Mouse (Mus musculus) heart, embryonic 15.5 days (tissue): Measurements from ENCODE around the gene H2-Ab1. TPM values are rescaled to one million over a fixed set of nuclear protein-coding genes. Genes with fewer than 3 reads are reported as not detected.
"Not testable (repeated sequence)": the region's sequence is repeated elsewhere in the genome, so short reads cannot be mapped to it uniquely, and the experiment has no call there.

ENCODE experiments used
- ATAC-seq: fragments of 200-750 bp; cut with Nextera tagmentation; replicated peaks from 2 replicates; pipeline ENCODE4 v1.8.0; 2017; ENCODE audit warnings: low read depth, moderate TSS enrichment; ENCODE audit not compliant: insufficient number of reproducible peaks, insufficient read depth, low FRiP score
- H3K27ac ChIP-seq: fragments of 300-500 bp; sonication (generic); 2 replicates; pipeline ENCODE4 v1.5.1; 2015; ENCODE audit warnings: mild to moderate bottlenecking, inconsistent platforms
- H3K27me3 ChIP-seq: fragments of 300-500 bp; sonication (generic); 2 replicates; pipeline ENCODE4 v1.6.1; 2015; ENCODE audit warnings: inconsistent platforms
- H3K36me3 ChIP-seq: fragments of 300-500 bp; sonication (generic); 2 replicates; pipeline ENCODE4 v1.6.1; 2015; ENCODE audit warnings: mild to moderate bottlenecking, inconsistent platforms
- H3K4me1 ChIP-seq: fragments of 300-500 bp; sonication (generic); replicated peaks from 2 replicates; pipeline ENCODE4 v1.6.1; 2015; ENCODE audit warnings: inconsistent platforms
- H3K4me2 ChIP-seq: fragments of 300-500 bp; sonication (generic); 2 replicates; pipeline ENCODE4 v1.6.1; 2015; ENCODE audit warnings: inconsistent platforms, mild to moderate bottlenecking, moderate library complexity
- H3K4me3 ChIP-seq: fragments of 300-500 bp; sonication (generic); 2 replicates; pipeline ENCODE4 v1.5.1; 2015; ENCODE audit warnings: mild to moderate bottlenecking, inconsistent platforms
- H3K9ac ChIP-seq: fragments of 300-500 bp; sonication (generic); 2 replicates; pipeline ENCODE4 v1.6.1; 2015; ENCODE audit warnings: mild to moderate bottlenecking, inconsistent platforms
- H3K9me3 ChIP-seq: fragments of 300-500 bp; sonication (generic); replicated peaks from 2 replicates; pipeline ENCODE4 v1.6.1; 2016; ENCODE audit warnings: inconsistent platforms
- WGBS: fragments of 180-500 bp; shearing (Covaris S2); methylation state at CpG from one replicate; pipeline ENCODE4 v1.1.7; 2015; ENCODE audit warnings: mixed read lengths; 5-methylcytosine and 5-hydroxymethylcytosine counted together
- polyA plus RNA-seq: library from polyadenylated mRNA; unstranded; fragments of >200 nt; fragmentation: Nextera tagmentation; extraction: Ambion mirVana; gene quantifications from 2 replicates; pipeline ENCODE4 v1.2.1, GENCODE M21; 2015

Gene H2-Ab1
- polyA plus RNA-seq, 1 experiment from 2014 or later = 16.2 TPM

DNA sequence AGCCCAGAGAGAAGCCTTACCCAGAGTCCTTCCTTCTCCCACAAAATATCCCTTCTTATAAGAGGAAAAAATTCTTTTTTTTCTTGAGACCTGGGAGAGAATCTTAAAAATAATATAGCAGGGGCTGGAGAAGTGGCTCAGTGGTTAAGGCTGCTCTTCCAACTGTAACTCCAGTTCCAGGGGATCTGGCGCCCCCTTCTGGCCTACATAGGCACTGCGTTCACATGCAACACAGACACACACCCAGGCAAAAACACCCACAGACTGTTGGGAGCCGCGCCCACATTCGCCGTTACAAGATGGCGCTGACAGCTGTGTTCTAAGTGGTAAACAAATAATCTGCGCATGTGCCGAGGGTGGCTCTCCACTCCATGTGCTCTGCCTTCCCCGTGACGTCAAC, 38.4 kb upstream of the H2-Ab1 start:
- H3K4me1 ChIP-seq, H3K4me2 ChIP-seq, H3K36me3 ChIP-seq, H3K27ac ChIP-seq, H3K4me3 ChIP-seq, H3K9me3 ChIP-seq, H3K9ac ChIP-seq, ATAC-seq: not testable (repeated sequence)
- 83% methylated on average over 9 of the region's 11 CpGs for WGBS
- peaks cover 15% of the 10 kb centered on the region for H3K27me3 ChIP-seq

GRCm38 (mm10) chr17:34219801-34220200, 37.7 kb upstream of the H2-Ab1 start:
- not testable (repeated sequence) for H3K36me3 ChIP-seq, H3K27me3 ChIP-seq, ATAC-seq, H3K27ac ChIP-seq, H3K9ac ChIP-seq, H3K9me3 ChIP-seq, H3K4me2 ChIP-seq, H3K4me3 ChIP-seq, H3K4me1 ChIP-seq
- WGBS = 88% methylated on average over 3 of the region's 7 CpGs

- ATAC-seq, H3K9me3 ChIP-seq: not testable (repeated sequence)
- 91% methylated on average over 6 of the region's 16 CpGs for WGBS
These were observed 37.1 kb upstream of the H2-Ab1 start for GRCm38 (mm10) chr17:34220401-34220800.

DNA sequence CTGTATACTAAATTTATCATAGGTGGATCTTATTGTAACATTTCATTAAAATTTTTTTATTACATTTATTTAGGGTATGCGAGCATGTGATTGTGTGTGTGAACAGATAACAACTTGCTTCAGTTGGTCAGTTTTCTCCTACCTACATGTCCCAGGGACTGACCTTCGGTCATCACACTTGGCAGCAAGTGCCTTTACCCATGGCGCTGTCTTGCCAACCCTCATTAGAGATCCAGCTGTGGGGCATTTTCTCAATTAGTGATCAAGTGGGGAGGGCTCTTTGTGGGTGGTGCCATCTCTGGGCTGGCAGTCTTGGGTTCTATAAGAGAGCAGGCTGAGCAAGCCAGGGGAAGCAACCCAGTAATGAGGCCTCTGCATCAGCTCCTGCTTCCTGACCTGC, 32.7 kb upstream of the H2-Ab1 start:
- Histone ChIP-seq H3K4me1 (no peaks in the 10 kb centered on the region), H3K9ac (no peak overlapping the region), H3K4me2 (no peak overlapping the region), H3K4me3 (no peak overlapping the region), H3K36me3 (no peaks in the 10 kb centered on the region), H3K9me3 (no peaks in the 10 kb centered on the region; the same call in 1 of the 2 replicates), H3K27ac (no peak overlapping the region), H3K27me3 (no peaks in the 10 kb centered on the region)
- no peak for ATAC-seq
- 85% methylated on average over 3 of the region's 3 CpGs for WGBS

More at GRCm38 (mm10) chr17:34220401-34220800, 37.1 kb upstream of the H2-Ab1 start:
- H3K4me3 ChIP-seq, H3K36me3 ChIP-seq, H3K27ac ChIP-seq, H3K9ac ChIP-seq, H3K27me3 ChIP-seq, H3K4me1 ChIP-seq, H3K4me2 ChIP-seq: not testable (repeated sequence)

- H3K4me3 ChIP-seq = no peak overlapping the region
- 90% methylated on average over 8 of the region's 8 CpGs for WGBS
- H3K4me2 ChIP-seq = no peak overlapping the region
- H3K36me3 ChIP-seq = no peaks in the 10 kb centered on the region
- no peaks in the 10 kb centered on the region; the same call in 1 of the 2 replicates for H3K9me3 ChIP-seq
- no peak for ATAC-seq
- no peak overlapping the region for H3K9ac ChIP-seq
- H3K27ac ChIP-seq = no peak overlapping the region
- H3K4me1 ChIP-seq = no peaks in the 10 kb centered on the region
- no peaks in the 10 kb centered on the region for H3K27me3 ChIP-seq
These were observed 32.1 kb upstream of the H2-Ab1 start for GRCm38 (mm10) chr17:34225426-34225825.

DNA sequence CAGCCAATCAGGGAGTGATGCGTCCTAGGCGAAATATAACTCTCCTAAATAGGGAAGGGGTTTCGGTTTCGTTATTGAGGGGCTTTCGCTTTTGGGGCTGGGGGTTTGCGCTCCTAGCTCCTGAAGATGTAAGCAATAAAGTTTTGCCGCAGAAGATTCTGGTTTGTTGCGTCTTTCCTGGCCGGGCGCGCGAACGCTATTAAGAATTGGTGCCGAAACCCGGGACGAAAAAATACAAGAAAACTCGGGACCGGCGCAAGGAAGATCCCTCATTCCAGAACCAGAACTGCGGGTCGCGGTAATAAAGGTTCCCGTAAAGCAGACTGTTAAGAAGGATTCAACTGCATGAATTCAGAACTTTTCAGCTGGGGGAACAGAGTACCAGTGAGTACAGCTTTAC, 31.6 kb upstream of the H2-Ab1 start:
- not testable (repeated sequence) for ATAC-seq, H3K9me3 ChIP-seq, H3K4me1 ChIP-seq, H3K27ac ChIP-seq, H3K27me3 ChIP-seq, H3K36me3 ChIP-seq, H3K4me3 ChIP-seq, H3K4me2 ChIP-seq, H3K9ac ChIP-seq
- 93% methylated on average over 15 of the region's 23 CpGs for WGBS

DNA sequence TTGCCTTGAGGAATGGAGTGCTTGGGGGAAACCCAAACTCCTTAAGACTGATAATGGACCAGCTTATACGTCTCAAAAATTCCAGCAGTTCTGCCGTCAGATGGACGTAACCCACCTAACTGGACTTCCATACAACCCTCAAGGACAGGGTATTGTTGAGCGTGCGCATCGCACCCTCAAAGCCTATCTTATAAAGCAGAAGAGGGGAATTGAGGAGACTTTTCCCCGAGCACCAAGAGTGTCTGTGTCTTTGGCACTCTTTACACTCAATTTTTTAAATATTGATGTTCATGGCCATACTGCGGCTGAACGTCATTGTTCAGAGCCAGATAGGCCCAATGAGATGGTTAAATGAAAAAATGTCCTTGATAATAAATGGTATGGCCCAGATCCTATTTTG, 26.5 kb upstream of the H2-Ab1 start:
- 86% methylated on average over 9 of the region's 9 CpGs for whole genome bisulfite sequencing
- H3K27ac ChIP-seq, ATAC-seq, H3K4me2 ChIP-seq, H3K4me3 ChIP-seq, H3K27me3 ChIP-seq, H3K4me1 ChIP-seq, H3K9me3 ChIP-seq, H3K36me3 ChIP-seq, H3K9ac ChIP-seq: not testable (repeated sequence)

- H3K9ac ChIP-seq, H3K27me3 ChIP-seq, H3K4me1 ChIP-seq, H3K36me3 ChIP-seq, H3K4me2 ChIP-seq, ATAC-seq, H3K27ac ChIP-seq, H3K4me3 ChIP-seq, H3K9me3 ChIP-seq: not testable (repeated sequence)
- WGBS = 86% methylated on average over 6 of the region's 7 CpGs
These were observed 25.5 kb upstream of the H2-Ab1 start for GRCm38 (mm10) chr17:34232021-34232420.

DNA sequence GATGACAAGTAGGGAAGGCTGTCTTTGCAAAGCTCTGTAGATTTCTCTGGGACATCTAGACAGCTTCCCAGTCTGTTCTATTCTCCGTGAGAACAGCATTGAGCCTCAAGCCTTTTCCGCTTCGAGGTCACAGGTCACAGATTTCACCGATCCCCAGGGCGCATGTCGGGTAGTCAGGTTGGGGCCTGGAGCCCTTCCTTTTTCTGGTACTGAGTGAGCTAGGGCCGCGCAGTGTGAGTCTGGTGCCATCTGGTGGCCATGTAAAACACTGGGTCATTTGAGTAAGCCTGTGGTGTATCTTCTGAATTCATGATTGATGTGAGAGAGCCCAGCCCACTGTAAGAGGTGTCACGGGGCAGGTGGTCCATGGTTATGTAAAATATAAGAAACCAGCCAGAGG, 22.6 kb upstream of the H2-Ab1 start:
- Histone ChIP-seq H3K9ac (no peak overlapping the region), H3K9me3 (no peaks in the 10 kb centered on the region), H3K4me3 (no peak overlapping the region), H3K4me2 (no peak overlapping the region), H3K27me3 (no peaks in the 10 kb centered on the region), H3K36me3 (no peaks in the 10 kb centered on the region), H3K4me1 (no peaks in the 10 kb centered on the region), H3K27ac (no peak overlapping the region)
- no peak for ATAC-seq
- 49% methylated on average over 9 of the region's 9 CpGs for WGBS

DNA sequence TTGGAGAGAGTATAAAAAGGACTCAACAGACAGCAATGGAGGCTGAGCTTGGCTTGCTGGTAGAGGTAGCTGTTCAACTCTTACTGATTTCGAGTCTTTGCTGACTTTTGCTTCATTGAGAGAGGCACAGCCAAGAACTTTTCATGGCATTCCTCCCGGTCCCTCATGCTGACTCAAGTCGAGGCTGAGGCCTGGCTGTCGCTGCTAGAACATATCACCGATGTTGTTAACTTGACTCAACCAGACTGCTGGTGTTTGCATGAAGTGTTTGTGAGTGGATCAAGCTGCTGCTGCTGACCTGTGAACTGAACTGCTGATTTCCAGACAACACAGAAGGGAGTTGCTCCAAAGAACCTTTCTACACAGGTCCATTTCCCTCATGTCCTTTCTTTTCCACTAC, 20.8 kb upstream of the H2-Ab1 start:
- no peak overlapping the region for H3K9ac ChIP-seq
- no peaks in the 10 kb centered on the region for H3K4me1 ChIP-seq
- H3K4me3 ChIP-seq = no peak overlapping the region
- no peaks in the 10 kb centered on the region for H3K36me3 ChIP-seq
- no peak overlapping the region for H3K4me2 ChIP-seq
- H3K9me3 ChIP-seq = no peaks in the 10 kb centered on the region
- H3K27ac ChIP-seq = no peak overlapping the region
- no peak for ATAC-seq
- 75% methylated on average over 5 of the region's 5 CpGs for WGBS
- H3K27me3 ChIP-seq = no peaks in the 10 kb centered on the region

GRCm38 (mm10) chr17:34237741-34238140, 19.7 kb upstream of the H2-Ab1 start:
- no peak overlapping the region for H3K4me3 ChIP-seq
- 75% methylated on average over 3 of the region's 3 CpGs for WGBS
- no peaks in the 10 kb centered on the region for H3K36me3 ChIP-seq

DNA sequence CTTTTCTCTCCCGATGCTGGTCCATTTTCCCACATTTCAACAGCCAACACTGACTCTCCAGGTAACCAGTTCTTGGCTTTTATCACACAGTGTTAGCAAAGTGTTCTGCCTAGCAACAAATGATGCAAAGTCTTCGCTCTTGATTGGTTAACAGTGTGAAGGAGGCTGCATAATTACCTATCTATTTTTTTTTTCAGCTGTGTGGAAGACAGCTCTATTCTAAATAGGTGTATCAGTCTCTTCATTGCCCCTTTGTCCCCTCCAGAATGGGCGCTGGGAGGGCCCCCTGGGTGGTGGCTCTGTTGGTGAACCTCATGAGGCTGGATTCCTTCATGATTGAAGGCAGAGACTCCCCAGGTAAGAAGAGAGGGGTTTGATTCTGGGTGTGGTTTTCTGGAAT, 18.8 kb upstream of the H2-Ab1 start, which contains the start of gene H2-Ob:
H2-Ob (plus strand) TSS at position 198 of the 400 bp plus-strand sequence.
- no peaks in the 10 kb centered on the region for H3K4me1 ChIP-seq
- no peaks in the 10 kb centered on the region for H3K9me3 ChIP-seq
- 59% methylated on average over 3 of the region's 3 CpGs for WGBS
- peak within 1 kb of the TSS; percentile 42; the same call in 1 of the 2 replicates for H3K27ac ChIP-seq
- H3K4me2 ChIP-seq = no peak within 1 kb of the TSS; the same call in 1 of the 2 replicates
- no peak for ATAC-seq
- no peak within 1 kb of the TSS for H3K4me3 ChIP-seq
- no peaks in the 10 kb centered on the region for H3K27me3 ChIP-seq
- no peaks in the 10 kb centered on the region for H3K36me3 ChIP-seq
- H3K9ac ChIP-seq = no peak within 1 kb of the TSS

More at GRCm38 (mm10) chr17:34237741-34238140, 19.7 kb upstream of the H2-Ab1 start:
- Histone ChIP-seq H3K4me1 (no peaks in the 10 kb centered on the region), H3K27me3 (no peaks in the 10 kb centered on the region), H3K4me2 (no peak overlapping the region), H3K9me3 (no peaks in the 10 kb centered on the region), H3K27ac (no peak overlapping the region), H3K9ac (no peak overlapping the region)
- ATAC-seq = no peak
